20 mouse cellular contexts compared by ENCODE assay signal in genomic region chr13:119339016-119339415, GRCm38 (mm10).
DNase-seq lines count a peak whose midpoint lies in the region; ATAC-seq and TF ChIP-seq lines count a peak whose summit lies in the region.
"Had no signal": no experiment of that assay in that cellular context is flagged by ENCODE, and none has a peak within 500 bp of the region (broad histone marks: within the 10 kb centered on the region; RNA-seq: fewer than 3 reads in every experiment).

No protein-coding gene starts in this region.

- H3K36me3 ChIP-seq in kidney, embryonic 16.5 days (ENCODE audit: insufficient read depth, low read length), result peaks cover 16% of the 10 kb centered on the region
- peaks cover 4% of the 10 kb centered on the region for H3K36me3 ChIP-seq in kidney, adult 2 months (ENCODE audit: control insufficient read depth, insufficient read depth, low read length)
- H3K36me3 ChIP-seq in lung, embryonic 15.5 days, result peaks cover 12% of the 10 kb centered on the region
- H3K36me3 ChIP-seq in midbrain, embryonic 11.5 days (ENCODE audit: control insufficient read depth, insufficient read depth, low read length), result peaks cover 2% of the 10 kb centered on the region
- H3K36me3 ChIP-seq in midbrain, postnatal 0 days (ENCODE audit: insufficient read depth, low read length), result peaks cover 5% of the 10 kb centered on the region; the same call in 1 of the 2 replicates

- H3K4me1 ChIP-seq in kidney, embryonic 16.5 days (ENCODE audit: insufficient read depth, low read length), result no peaks in the 10 kb centered on the region
- no peaks in the 10 kb centered on the region for H3K4me1 ChIP-seq in kidney, adult 2 months (ENCODE audit: control insufficient read depth, insufficient read depth, low read length)
- H3K4me1 ChIP-seq in lung, embryonic 15.5 days, result peaks cover 10% of the 10 kb centered on the region
- H3K4me1 ChIP-seq in midbrain, embryonic 11.5 days (ENCODE audit: control insufficient read depth, insufficient read depth, low read length), result no peaks in the 10 kb centered on the region
- no peaks in the 10 kb centered on the region for H3K4me1 ChIP-seq in midbrain, postnatal 0 days (ENCODE audit: insufficient read depth, low read length)
- H3K4me1 ChIP-seq: embryonic facial prominence, embryonic 12.5 days; forebrain, embryonic 12.5 days; forebrain, embryonic 15.5 days; hindbrain, embryonic 12.5 days; hindbrain, embryonic 15.5 days had no signal

- no peak overlapping the region for H3K9ac ChIP-seq in kidney, embryonic 16.5 days (replicated peaks; ENCODE audit: low read length)
- no peak overlapping the region for H3K9ac ChIP-seq in lung, embryonic 15.5 days
- no peak overlapping the region for H3K9ac ChIP-seq in midbrain, embryonic 11.5 days (ENCODE audit: low read length)
- H3K9ac ChIP-seq in midbrain, postnatal 0 days (replicated peaks; ENCODE audit: low read length, poor library complexity, severe bottlenecking), result no peak overlapping the region
- H3K9ac ChIP-seq: embryonic facial prominence, embryonic 12.5 days; forebrain, embryonic 12.5 days; forebrain, embryonic 15.5 days; hindbrain, embryonic 12.5 days; hindbrain, embryonic 15.5 days had no signal

- ATAC-seq in kidney, embryonic 16.5 days (ENCODE audit: low FRiP score, low TSS enrichment), result peak; percentile 35; the same call in 1 of the 2 replicates
- peak; percentile 84 for ATAC-seq in lung, embryonic 15.5 days (ENCODE audit: borderline replicate concordance, extremely low read depth, low FRiP score, low TSS enrichment)
- no peak for ATAC-seq in midbrain, embryonic 11.5 days (ENCODE audit: low FRiP score)
- no peak for ATAC-seq in midbrain, postnatal 0 days (ENCODE audit: low FRiP score)
- ATAC-seq: forebrain, embryonic 15.5 days; Patski had no signal

- WGBS in kidney, embryonic 16.5 days, result 58% methylated on average over 5 of the region's 5 CpGs
- WGBS in kidney, adult 2 months, result 59% methylated on average over 5 of the region's 5 CpGs
- WGBS in lung, embryonic 15.5 days, result 40% methylated on average over 5 of the region's 5 CpGs
- 88% methylated on average over 5 of the region's 5 CpGs for WGBS in midbrain, embryonic 11.5 days
- WGBS in midbrain, postnatal 0 days, result 80% methylated on average over 5 of the region's 5 CpGs

- H3K27me3 ChIP-seq in kidney, embryonic 16.5 days (ENCODE audit: insufficient read depth, low read length), result no peaks in the 10 kb centered on the region
- no peaks in the 10 kb centered on the region for H3K27me3 ChIP-seq in kidney, adult 2 months (replicated peaks; ENCODE audit: control insufficient read depth, insufficient read depth, low read length)
- H3K27me3 ChIP-seq in lung, embryonic 15.5 days, result no peaks in the 10 kb centered on the region
- H3K27me3 ChIP-seq in midbrain, embryonic 11.5 days (ENCODE audit: control insufficient read depth, insufficient read depth, low read length), result no peaks in the 10 kb centered on the region
- no peaks in the 10 kb centered on the region for H3K27me3 ChIP-seq in midbrain, postnatal 0 days (ENCODE audit: insufficient read depth, low read length)
- H3K27me3 ChIP-seq: CH12.LX; embryonic facial prominence, embryonic 12.5 days; forebrain, embryonic 12.5 days; forebrain, embryonic 15.5 days; hindbrain, embryonic 12.5 days; hindbrain, embryonic 15.5 days; Patski had no signal

- intact Hi-C loops in gastrocnemius, adult 2 months (cut with DNase I), result no loop called here

- no peak for DNase-seq in gastrocnemius, adult 2 months
- no peak for DNase-seq in gastrocnemius, postnatal 10 days
- DNase-seq in kidney, adult 2 months, result no peak
- no peak for DNase-seq in lung, postnatal 36 days
- DNase-seq in midbrain, embryonic 11.5 days (ENCODE audit: low spot score, missing footprints), result peak; percentile 35
- no peak for DNase-seq in midbrain, postnatal 0 days (ENCODE audit: low spot score)
- DNase-seq: B cell, adult 2 months; cerebellum, adult 9-10 months had no signal

- peak overlapping the region; percentile 48 for H3K27ac ChIP-seq in gastrocnemius, adult 2 months
- H3K27ac ChIP-seq in kidney, embryonic 16.5 days (ENCODE audit: low read length), result no peak overlapping the region
- H3K27ac ChIP-seq in kidney, adult 2 months (ENCODE audit: insufficient read depth, low read depth, low read length), result no peak overlapping the region
- H3K27ac ChIP-seq in lung, embryonic 15.5 days, result peak overlapping the region; percentile 82
- H3K27ac ChIP-seq in midbrain, embryonic 11.5 days (ENCODE audit: low read depth, low read length), result no peak overlapping the region
- H3K27ac ChIP-seq in midbrain, postnatal 0 days (ENCODE audit: low read depth, low read length), result no peak overlapping the region
- H3K27ac ChIP-seq: embryonic facial prominence, embryonic 12.5 days; forebrain, embryonic 12.5 days; forebrain, embryonic 15.5 days; hindbrain, embryonic 12.5 days; hindbrain, embryonic 15.5 days had no signal

- H3K4me2 ChIP-seq in kidney, embryonic 16.5 days (replicated peaks; ENCODE audit: low read depth, low read length), result no peak overlapping the region
- H3K4me2 ChIP-seq in lung, embryonic 15.5 days, result no peak overlapping the region
- no peak overlapping the region for H3K4me2 ChIP-seq in midbrain, embryonic 11.5 days
- H3K4me2 ChIP-seq in midbrain, postnatal 0 days (ENCODE audit: low read depth, low read length, poor library complexity, severe bottlenecking), result no peak overlapping the region
- H3K4me2 ChIP-seq: embryonic facial prominence, embryonic 12.5 days; forebrain, embryonic 12.5 days; forebrain, embryonic 15.5 days; heart, embryonic 11.5 days; hindbrain, embryonic 12.5 days; hindbrain, embryonic 15.5 days had no signal

- TF ChIP-seq POLR2A in kidney, adult 2 months (IDR thresholded peaks at IDR 0.05; ENCODE audit: low read depth, low read length), result no peak

- no peak overlapping the region for H3K4me3 ChIP-seq in gastrocnemius, adult 2 months
- H3K4me3 ChIP-seq in kidney, embryonic 16.5 days (ENCODE audit: low read length), result no peak overlapping the region
- H3K4me3 ChIP-seq in kidney, adult 2 months (ENCODE audit: insufficient read depth, low read depth, low read length), result no peak overlapping the region
- H3K4me3 ChIP-seq in lung, embryonic 15.5 days, result no peak overlapping the region
- H3K4me3 ChIP-seq in midbrain, embryonic 11.5 days (ENCODE audit: low read depth, low read length), result no peak overlapping the region
- H3K4me3 ChIP-seq in midbrain, postnatal 0 days (ENCODE audit: low read depth, low read length), result no peak overlapping the region
- H3K4me3 ChIP-seq: embryonic facial prominence, embryonic 12.5 days; erythroblast, embryonic 14.5 days; forebrain, embryonic 12.5 days; forebrain, embryonic 15.5 days; hindbrain, embryonic 12.5 days; hindbrain, embryonic 15.5 days had no signal

- H3K9me3 ChIP-seq in kidney, embryonic 16.5 days (ENCODE audit: low read length), result no peaks in the 10 kb centered on the region
- no peaks in the 10 kb centered on the region for H3K9me3 ChIP-seq in lung, embryonic 15.5 days
- H3K9me3 ChIP-seq in midbrain, embryonic 11.5 days (ENCODE audit: control insufficient read depth, low read length), result no peaks in the 10 kb centered on the region
- H3K9me3 ChIP-seq in midbrain, postnatal 0 days (ENCODE audit: low read length), result no peaks in the 10 kb centered on the region
- H3K9me3 ChIP-seq: embryonic facial prominence, embryonic 12.5 days; forebrain, embryonic 12.5 days; forebrain, embryonic 15.5 days; G1E; hindbrain, embryonic 12.5 days; hindbrain, embryonic 15.5 days had no signal

- TF ChIP-seq CTCF in gastrocnemius, adult 2 months (IDR thresholded peaks at IDR 0.05), result no peak
- TF ChIP-seq CTCF in kidney, adult 2 months (conservative IDR thresholded peaks at IDR 0.05; ENCODE audit: insufficient read depth, insufficient read length, low read depth, low read length), result no peak
- TF ChIP-seq CTCF in midbrain, postnatal 0 days (IDR thresholded peaks at IDR 0.05), result no peak

Comparison
In these comparisons a context has a peak if more than half of its experiments do, and no peak if none do; other contexts are left out.
1. H3K27ac ChIP-seq: peak in gastrocnemius, adult 2 months (single experiment) and lung, embryonic 15.5 days (single experiment); none in kidney, embryonic 16.5 days (single experiment), kidney, adult 2 months (single experiment), midbrain, embryonic 11.5 days (single experiment) and midbrain, postnatal 0 days (single experiment).
2. ATAC-seq: peak in kidney, embryonic 16.5 days (single experiment) and lung, embryonic 15.5 days (single experiment); none in midbrain, embryonic 11.5 days (single experiment) and midbrain, postnatal 0 days (single experiment).